Mouse (Mus musculus) intestine, embryonic 15.5 days (tissue): ENCODE measurements at regions not wholly inside any gene's neighbourhood (a gene's known extent, or its start where the extent isn't known, plus 50 kb on each side); places are given as distances from the start of the nearest gene placed in this dataset.

ENCODE experiments used
- ATAC-seq: fragments of 200-750 bp; cut with Nextera tagmentation; 2 replicates; pipeline ENCODE4 v1.8.0; 2017; ENCODE audit warnings: moderate TSS enrichment, moderate library complexity
- H3K27ac ChIP-seq: fragments of 300-500 bp; sonication (generic); 2 replicates; pipeline ENCODE4 v1.5.1; 2015; ENCODE audit warnings: mild to moderate bottlenecking, inconsistent platforms
- H3K27me3 ChIP-seq: fragments of 300-500 bp; sonication (generic); replicated peaks from 2 replicates; pipeline ENCODE4 v1.6.1; 2015; ENCODE audit warnings: inconsistent platforms
- H3K36me3 ChIP-seq: fragments of 300-500 bp; sonication (generic); 2 replicates; pipeline ENCODE4 v1.6.1; 2015; ENCODE audit warnings: inconsistent platforms
- H3K4me1 ChIP-seq: fragments of 300-500 bp; sonication (generic); replicated peaks from 2 replicates; pipeline ENCODE4 v1.6.1; 2015; ENCODE audit warnings: inconsistent platforms
- H3K4me2 ChIP-seq: fragments of 300-500 bp; sonication (generic); replicated peaks from 2 replicates; pipeline ENCODE4 v1.6.1; 2015; ENCODE audit warnings: mild to moderate bottlenecking, inconsistent platforms
- H3K4me3 ChIP-seq: fragments of 300-500 bp; sonication (generic); replicated peaks from 2 replicates; pipeline ENCODE4 v1.5.1; 2015; ENCODE audit warnings: inconsistent platforms
- H3K9ac ChIP-seq: fragments of 300-500 bp; sonication (generic); 2 replicates; pipeline ENCODE4 v1.6.1; 2015; ENCODE audit warnings: inconsistent platforms
- H3K9me3 ChIP-seq: fragments of 300-500 bp; sonication (generic); 2 replicates; pipeline ENCODE4 v1.6.1; 2016; ENCODE audit warnings: inconsistent platforms
- WGBS: fragments of 180-500 bp; shearing (Covaris S2); methylation state at CpG from one replicate; pipeline ENCODE4 v1.1.7; 2015; 5-methylcytosine and 5-hydroxymethylcytosine counted together

DNA sequence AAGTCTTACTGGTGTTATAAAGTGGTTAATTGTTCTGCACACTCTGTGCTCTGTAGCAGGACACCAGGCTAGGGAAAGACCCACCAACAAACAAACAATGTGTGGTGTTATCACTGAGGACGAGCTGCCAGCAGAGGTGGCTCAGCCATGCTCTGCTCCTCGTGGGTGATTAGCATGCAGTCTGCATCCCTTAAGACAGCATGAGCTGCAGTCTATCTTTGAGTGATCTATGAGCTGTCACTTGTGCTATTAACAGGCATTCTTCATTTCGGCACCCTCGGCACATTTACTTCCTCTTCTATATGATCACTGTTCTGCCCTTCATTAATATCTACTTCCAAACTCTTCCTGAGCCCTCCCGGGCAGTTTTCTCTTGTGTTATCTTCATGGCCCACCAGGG, 178.5 kb upstream of the Ntf3 start:
- Histone ChIP-seq H3K9ac (no peak overlapping the region), H3K4me2 (no peak overlapping the region), H3K36me3 (no peaks in the 10 kb centered on the region), H3K27ac (no peak overlapping the region), H3K27me3 (no peaks in the 10 kb centered on the region), H3K4me3 (no peak overlapping the region), H3K4me1 (no peaks in the 10 kb centered on the region), H3K9me3 (no peaks in the 10 kb centered on the region)
- ATAC-seq: no peak
- WGBS: 43% methylated on average over 5 of the region's 5 CpGs

DNA sequence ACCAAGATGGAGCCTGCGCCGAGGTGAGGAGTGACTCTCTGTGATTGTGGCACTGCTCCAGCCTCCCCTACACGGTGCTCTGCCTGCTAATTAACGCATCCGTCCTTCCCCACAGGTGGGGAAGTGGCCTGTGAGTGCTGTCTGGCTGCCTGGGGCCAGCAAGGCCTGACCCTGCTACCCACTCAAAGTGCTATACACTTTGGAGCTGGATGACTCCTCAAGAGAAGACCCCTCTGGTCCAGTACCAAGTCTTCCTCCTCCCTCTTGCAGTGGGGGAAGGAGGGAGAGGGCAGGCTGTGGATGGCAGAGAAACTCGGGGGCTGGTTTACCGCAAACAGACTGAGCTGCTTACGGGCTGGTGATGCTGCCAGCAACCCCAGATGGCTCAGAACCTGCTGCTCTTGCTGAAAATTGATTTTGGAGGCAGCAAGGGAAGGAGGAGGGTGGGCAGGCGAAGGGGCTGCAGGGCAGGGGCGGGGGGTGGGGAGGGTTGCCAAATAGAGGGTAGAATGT, 173.4 kb upstream of the Ntf3 start:
- no peak overlapping the region for H3K9ac ChIP-seq
- H3K4me2 ChIP-seq: no peak overlapping the region
- H3K27ac ChIP-seq: no peak overlapping the region
- ATAC-seq: no peak
- H3K4me3 ChIP-seq: no peak overlapping the region
- 55% methylated on average over 10 of the region's 10 CpGs for WGBS
- no peaks in the 10 kb centered on the region for H3K9me3 ChIP-seq
- H3K27me3 ChIP-seq: no peaks in the 10 kb centered on the region
- no peaks in the 10 kb centered on the region for H3K36me3 ChIP-seq
- H3K4me1 ChIP-seq: no peaks in the 10 kb centered on the region

- Histone ChIP-seq H3K4me3 (no peak overlapping the region), H3K27ac (no peak overlapping the region), H3K4me2 (no peak overlapping the region), H3K36me3 (no peaks in the 10 kb centered on the region), H3K27me3 (no peaks in the 10 kb centered on the region), H3K9ac (no peak overlapping the region), H3K9me3 (no peaks in the 10 kb centered on the region), H3K4me1 (no peaks in the 10 kb centered on the region)
- 86% methylated on average over 8 of the region's 8 CpGs for WGBS
- no peak for ATAC-seq
Observed at GRCm38 (mm10) chr6:126337711-126338110, 171.0 kb upstream of the Ntf3 start.

- WGBS: 65% methylated on average over 8 of the region's 8 CpGs
- no peaks in the 10 kb centered on the region for H3K36me3 ChIP-seq
- H3K27ac ChIP-seq: no peak overlapping the region
- no peaks in the 10 kb centered on the region for H3K27me3 ChIP-seq
- no peak overlapping the region for H3K4me2 ChIP-seq
- H3K9ac ChIP-seq: no peak overlapping the region
- no peak for ATAC-seq
- no peaks in the 10 kb centered on the region for H3K4me1 ChIP-seq
- no peaks in the 10 kb centered on the region for H3K9me3 ChIP-seq
- H3K4me3 ChIP-seq: no peak overlapping the region
Observed at GRCm38 (mm10) chr6:126334258-126334657, 167.5 kb upstream of the Ntf3 start.

- Histone ChIP-seq H3K9ac (no peak overlapping the region), H3K4me3 (no peak overlapping the region), H3K4me1 (no peaks in the 10 kb centered on the region), H3K27ac (no peak overlapping the region), H3K9me3 (no peaks in the 10 kb centered on the region), H3K36me3 (no peaks in the 10 kb centered on the region), H3K4me2 (no peak overlapping the region), H3K27me3 (no peaks in the 10 kb centered on the region)
- 76% methylated on average over 2 of the region's 2 CpGs for WGBS
- no peak for ATAC-seq
Observed at GRCm38 (mm10) chr6:126327187-126327586, 160.5 kb upstream of the Ntf3 start.

GRCm38 (mm10) chr6:126318523-126318922, 151.8 kb upstream of the Ntf3 start:
- H3K36me3 ChIP-seq: no peaks in the 10 kb centered on the region
- H3K27me3 ChIP-seq: no peaks in the 10 kb centered on the region
- no peak overlapping the region for H3K27ac ChIP-seq
- ATAC-seq: no peak
- no peaks in the 10 kb centered on the region for H3K4me1 ChIP-seq
- no peak overlapping the region for H3K4me3 ChIP-seq
- no peak overlapping the region for H3K4me2 ChIP-seq
- H3K9ac ChIP-seq: no peak overlapping the region
- 80% methylated on average over 2 of the region's 2 CpGs for WGBS
- H3K9me3 ChIP-seq: no peaks in the 10 kb centered on the region

- no peaks in the 10 kb centered on the region for H3K4me1 ChIP-seq
- no peak overlapping the region for H3K4me2 ChIP-seq
- no peaks in the 10 kb centered on the region for H3K36me3 ChIP-seq
- ATAC-seq: no peak
- H3K27ac ChIP-seq: no peak overlapping the region
- H3K9ac ChIP-seq: no peak overlapping the region
- no peak overlapping the region for H3K4me3 ChIP-seq
- no peaks in the 10 kb centered on the region for H3K9me3 ChIP-seq
- no peaks in the 10 kb centered on the region for H3K27me3 ChIP-seq
- whole genome bisulfite sequencing: 77% methylated on average over 3 of the region's 3 CpGs
Observed at GRCm38 (mm10) chr6:126310786-126311480, 144.2 kb upstream of the Ntf3 start.

DNA sequence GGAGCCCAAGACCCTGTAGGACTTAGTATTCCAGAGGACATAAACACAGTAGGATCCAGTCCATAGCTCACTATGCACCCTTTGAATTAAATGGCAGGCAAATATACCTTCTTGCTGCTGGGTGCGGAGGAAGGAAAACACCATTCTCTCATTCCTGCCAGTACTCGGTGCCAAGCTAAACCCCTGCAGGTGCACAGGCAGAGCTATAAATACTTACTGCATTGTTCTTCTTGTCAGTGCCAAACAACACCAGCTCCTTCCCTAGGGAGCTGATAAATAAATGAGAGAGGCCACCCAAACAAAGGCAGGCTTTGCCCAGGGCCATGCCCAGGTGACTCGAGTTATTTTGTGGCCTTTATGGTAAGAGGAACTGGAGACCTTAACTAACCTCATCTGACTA, 136.4 kb upstream of the Ntf3 start:
- Histone ChIP-seq H3K9me3 (no peaks in the 10 kb centered on the region), H3K4me2 (no peak overlapping the region), H3K36me3 (no peaks in the 10 kb centered on the region), H3K27ac (no peak overlapping the region), H3K27me3 (no peaks in the 10 kb centered on the region), H3K4me1 (no peaks in the 10 kb centered on the region), H3K9ac (no peak overlapping the region), H3K4me3 (no peak overlapping the region)
- no peak for ATAC-seq
- WGBS: 56% methylated on average over 3 of the region's 3 CpGs

GRCm38 (mm10) chr6:126291581-126291980, 124.9 kb upstream of the Ntf3 start:
- Histone ChIP-seq H3K36me3 (no peaks in the 10 kb centered on the region), H3K4me3 (no peak overlapping the region), H3K9ac (no peak overlapping the region), H3K27ac (no peak overlapping the region), H3K27me3 (no peaks in the 10 kb centered on the region), H3K4me1 (no peaks in the 10 kb centered on the region), H3K9me3 (no peaks in the 10 kb centered on the region), H3K4me2 (no peak overlapping the region)
- WGBS: 55% methylated on average over 2 of the region's 2 CpGs
- ATAC-seq: no peak

DNA sequence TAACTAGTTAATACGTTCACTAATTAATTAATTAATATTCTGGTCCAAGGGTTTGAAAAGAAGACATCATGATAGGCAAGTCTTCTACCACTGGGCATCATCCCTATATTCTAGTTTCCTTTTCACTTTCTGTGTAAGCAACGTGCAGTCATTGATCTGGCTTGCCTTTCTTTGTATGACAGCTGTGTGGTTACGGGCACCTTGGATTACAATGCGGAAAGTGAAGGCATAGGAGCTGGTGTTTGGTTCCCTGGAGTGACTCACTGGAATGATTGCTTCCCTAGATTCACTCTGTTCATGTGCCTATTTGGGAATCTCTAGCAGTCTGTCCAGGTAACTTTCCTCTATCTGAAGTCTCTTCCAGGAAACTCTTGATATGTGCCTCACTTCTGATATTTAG, 120.5 kb upstream of the Ntf3 start:
- no peaks in the 10 kb centered on the region for H3K9me3 ChIP-seq
- no peak overlapping the region for H3K4me3 ChIP-seq
- 80% methylated on average over 4 of the region's 4 CpGs for WGBS
- H3K4me2 ChIP-seq: no peak overlapping the region
- H3K4me1 ChIP-seq: no peaks in the 10 kb centered on the region
- no peaks in the 10 kb centered on the region for H3K36me3 ChIP-seq
- no peak overlapping the region for H3K27ac ChIP-seq
- no peaks in the 10 kb centered on the region for H3K27me3 ChIP-seq
- H3K9ac ChIP-seq: no peak overlapping the region
- ATAC-seq: no peak

DNA sequence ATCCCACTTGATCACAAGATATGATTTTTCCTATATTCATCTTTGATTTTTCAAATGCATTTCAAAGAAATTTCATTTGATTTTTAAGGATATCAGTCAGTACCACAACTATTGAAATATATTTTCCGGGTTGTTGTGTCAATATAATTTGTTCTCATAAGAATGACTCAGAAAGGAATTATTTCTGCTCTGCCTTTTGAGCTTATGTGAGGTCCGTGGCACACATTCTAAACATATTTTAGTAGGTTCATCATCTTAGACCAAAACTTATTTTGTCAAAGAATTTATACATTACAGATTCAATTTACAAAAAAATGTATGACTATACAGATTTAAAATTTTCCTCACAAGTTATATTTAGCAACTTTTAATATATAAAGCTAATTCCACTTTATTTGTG, 119.5 kb upstream of the Ntf3 start:
- no peak for ATAC-seq
- no peaks in the 10 kb centered on the region for H3K36me3 ChIP-seq
- H3K4me3 ChIP-seq: no peak overlapping the region
- no peak overlapping the region for H3K4me2 ChIP-seq
- 75% methylated on average over 2 of the region's 2 CpGs for WGBS
- no peaks in the 10 kb centered on the region for H3K9me3 ChIP-seq
- no peak overlapping the region for H3K27ac ChIP-seq
- H3K27me3 ChIP-seq: no peaks in the 10 kb centered on the region
- H3K9ac ChIP-seq: no peak overlapping the region
- no peaks in the 10 kb centered on the region for H3K4me1 ChIP-seq

DNA sequence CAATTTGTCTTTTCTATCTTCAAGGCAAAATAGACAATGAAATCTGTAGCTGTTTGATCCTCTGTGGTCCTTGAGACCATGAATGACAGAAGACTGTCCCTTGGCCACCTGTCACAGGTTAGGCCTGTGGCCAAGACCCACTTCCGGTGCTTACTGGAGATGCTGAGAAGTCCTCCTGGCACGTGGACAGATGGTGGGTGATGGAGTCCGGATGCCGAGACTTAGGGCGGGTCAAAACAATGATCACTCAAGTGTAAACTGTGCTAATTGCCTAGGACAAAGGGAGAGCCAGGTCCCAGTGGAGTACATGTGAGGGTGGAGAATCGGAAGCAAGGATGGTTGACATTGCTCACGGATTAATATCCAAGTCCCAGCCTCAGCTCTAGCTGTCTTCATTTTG, 117.7 kb upstream of the Ntf3 start:
- no peak for ATAC-seq
- Histone ChIP-seq H3K9ac (no peak overlapping the region), H3K36me3 (no peaks in the 10 kb centered on the region), H3K4me1 (no peaks in the 10 kb centered on the region), H3K27ac (no peak overlapping the region), H3K4me2 (no peak overlapping the region), H3K4me3 (no peak overlapping the region), H3K27me3 (no peaks in the 10 kb centered on the region), H3K9me3 (no peaks in the 10 kb centered on the region)
- 87% methylated on average over 7 of the region's 7 CpGs for WGBS

- no peak overlapping the region for H3K9ac ChIP-seq
- no peak for ATAC-seq
- WGBS: 45% methylated on average over 3 of the region's 3 CpGs
- H3K4me3 ChIP-seq: no peak overlapping the region
- no peaks in the 10 kb centered on the region for H3K36me3 ChIP-seq
- H3K27me3 ChIP-seq: no peaks in the 10 kb centered on the region
- no peaks in the 10 kb centered on the region for H3K9me3 ChIP-seq
- no peaks in the 10 kb centered on the region for H3K4me1 ChIP-seq
- H3K4me2 ChIP-seq: no peak overlapping the region
- no peak overlapping the region for H3K27ac ChIP-seq
Observed at GRCm38 (mm10) chr6:126280352-126280751, 113.6 kb upstream of the Ntf3 start.
